Mouse (Mus musculus): Measurements from ENCODE around the gene Nfia.

- TF ChIP-seq CTCF (IDR thresholded peaks at IDR 0.05; ENCODE audit: borderline replicate concordance, insufficient read depth, low read length), result no peak
- no peak for TF ChIP-seq POLR2A (IDR thresholded peaks at IDR 0.05; ENCODE audit: low read depth, low read length)
These were observed 64.3 kb downstream of the Nfia start for GRCm38 (mm10) chr4:97836812-97837211.

All from embryonic fibroblast, embryonic 13.5 days (primary cell).